Mouse (Mus musculus): ENCODE measurements around the gene Rab4a. TPM values are rescaled to one million over a fixed set of nuclear protein-coding genes. Genes with fewer than 3 reads are reported as not detected.

Gene Rab4a
- polyA plus RNA-seq, 1 experiment from 2014 or later: 50.8 TPM

DNA sequence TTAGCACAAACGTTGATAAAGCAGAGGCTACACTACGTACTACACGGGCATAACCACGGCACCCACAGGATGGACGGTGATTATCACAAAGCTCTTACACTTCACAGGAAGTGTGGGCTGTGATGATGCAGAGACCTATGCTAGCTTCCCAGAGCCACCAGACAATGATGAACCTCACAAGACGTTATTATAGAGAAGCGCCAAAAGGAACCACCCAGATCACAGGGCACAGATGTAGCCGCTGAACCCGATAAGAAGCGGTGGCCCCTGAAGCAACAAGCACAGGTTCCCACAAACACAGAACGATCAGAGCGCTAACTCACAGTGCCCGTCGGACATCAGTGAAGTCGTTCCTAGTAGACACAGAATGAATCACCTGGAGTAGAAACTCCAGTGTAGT lies 7.9 kb upstream of the Rab4a start:
- Histone ChIP-seq H3K36me3 (ENCODE audit: insufficient read depth, low read length) (no peaks in the 10 kb centered on the region), H3K4me1 (ENCODE audit: insufficient read depth, low read length) (peaks cover 7% of the 10 kb centered on the region), H3K27ac (ENCODE audit: low read length) (no peak overlapping the region), H3K9ac (replicated peaks; ENCODE audit: low read length) (no peak overlapping the region), H3K27me3 (ENCODE audit: insufficient read depth, low read length) (no peaks in the 10 kb centered on the region), H3K9me3 (ENCODE audit: low read length) (no peaks in the 10 kb centered on the region), H3K4me2 (replicated peaks; ENCODE audit: low read depth, low read length) (no peak overlapping the region), H3K4me3 (ENCODE audit: low read length) (no peak overlapping the region)
- no peak for ATAC-seq (ENCODE audit: low FRiP score, low TSS enrichment)
- WGBS: 86% methylated on average over 15 of the region's 15 CpGs

GRCm38 (mm10) chr8:123799434-123799833 lies 6.4 kb upstream of the Rab4a start:
- ATAC-seq (ENCODE audit: low FRiP score, low TSS enrichment): no peak
- Histone ChIP-seq H3K4me3 (ENCODE audit: low read length) (no peak overlapping the region), H3K27me3 (ENCODE audit: insufficient read depth, low read length) (no peaks in the 10 kb centered on the region), H3K9ac (replicated peaks; ENCODE audit: low read length) (no peak overlapping the region), H3K4me2 (replicated peaks; ENCODE audit: low read depth, low read length) (no peak overlapping the region), H3K4me1 (ENCODE audit: insufficient read depth, low read length) (0 out of 2 replicates have a peak, but pooled peaks cover 2% of the 10 kb centered on the region), H3K27ac (ENCODE audit: low read length) (no peak overlapping the region), H3K36me3 (ENCODE audit: insufficient read depth, low read length) (no peaks in the 10 kb centered on the region), H3K9me3 (ENCODE audit: low read length) (no peaks in the 10 kb centered on the region)
- WGBS: 65% methylated on average over 6 of the region's 6 CpGs

- WGBS: 37% methylated on average over 3 of the region's 3 CpGs
- Histone ChIP-seq H3K27me3 (ENCODE audit: insufficient read depth, low read length) (no peaks in the 10 kb centered on the region), H3K36me3 (ENCODE audit: insufficient read depth, low read length) (no peaks in the 10 kb centered on the region), H3K4me1 (ENCODE audit: insufficient read depth, low read length) (0 out of 2 replicates have a peak, but pooled peaks cover 2% of the 10 kb centered on the region), H3K4me3 (ENCODE audit: low read length) (no peak overlapping the region), H3K4me2 (replicated peaks; ENCODE audit: low read depth, low read length) (no peak overlapping the region), H3K27ac (ENCODE audit: low read length) (no peak overlapping the region), H3K9ac (replicated peaks; ENCODE audit: low read length) (no peak overlapping the region), H3K9me3 (ENCODE audit: low read length) (no peaks in the 10 kb centered on the region)
- ATAC-seq (ENCODE audit: low FRiP score, low TSS enrichment): no peak
Measured at GRCm38 (mm10) chr8:123799885-123800284, 5.9 kb upstream of the Rab4a start.

DNA sequence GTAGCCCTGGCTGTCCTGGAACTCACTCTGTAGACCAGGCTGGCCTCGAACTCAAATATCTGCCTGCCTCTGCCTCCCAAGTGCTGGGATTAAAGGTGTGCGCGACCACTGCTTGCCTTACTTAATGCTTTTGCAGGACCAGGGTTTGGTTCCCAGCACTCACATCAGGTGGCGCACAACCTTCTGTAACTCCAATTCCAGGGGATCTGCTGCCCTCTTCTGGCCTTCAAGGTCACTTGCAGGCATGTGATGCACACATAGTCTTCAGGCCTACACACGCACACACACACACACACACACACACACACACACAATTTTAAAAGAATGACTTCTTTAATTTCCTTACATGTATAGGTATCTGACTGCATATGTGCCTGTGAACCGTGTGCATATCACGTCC lies 4.9 kb upstream of the Rab4a start:
- no peak overlapping the region for H3K4me3 ChIP-seq (ENCODE audit: low read length)
- no peak overlapping the region for H3K9ac ChIP-seq (replicated peaks; ENCODE audit: low read length)
- H3K4me1 ChIP-seq (ENCODE audit: insufficient read depth, low read length): peaks cover 9% of the 10 kb centered on the region; the same call in 1 of the 2 replicates
- no peak overlapping the region for H3K4me2 ChIP-seq (replicated peaks; ENCODE audit: low read depth, low read length)
- H3K9me3 ChIP-seq (ENCODE audit: low read length): no peaks in the 10 kb centered on the region
- H3K27me3 ChIP-seq (ENCODE audit: insufficient read depth, low read length): no peaks in the 10 kb centered on the region
- H3K36me3 ChIP-seq (ENCODE audit: insufficient read depth, low read length): no peaks in the 10 kb centered on the region
- ATAC-seq (ENCODE audit: low FRiP score, low TSS enrichment): no peak
- 92% methylated on average over 7 of the region's 7 CpGs for WGBS
- H3K27ac ChIP-seq (ENCODE audit: low read length): no peak overlapping the region

DNA sequence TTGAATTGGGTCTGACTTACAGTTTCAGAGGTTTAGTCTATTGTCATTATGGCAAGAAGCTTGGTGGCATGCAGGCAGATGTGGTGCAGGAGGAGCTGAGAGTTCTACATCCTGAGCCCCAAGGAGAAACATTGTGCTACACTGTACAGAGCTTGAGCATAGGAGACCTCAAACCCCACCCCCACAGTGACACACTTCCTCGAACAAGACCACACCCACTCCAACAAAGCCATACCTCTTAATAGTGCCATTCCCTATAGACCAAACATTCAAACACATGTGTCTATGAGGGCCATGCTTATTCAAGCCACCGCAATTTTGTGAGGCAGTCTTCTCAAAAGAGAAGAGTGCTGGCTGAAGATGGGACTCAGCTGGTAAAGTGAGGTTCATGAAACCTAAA lies 4.2 kb upstream of the Rab4a start:
- H3K4me2 ChIP-seq (replicated peaks; ENCODE audit: low read depth, low read length): no peak overlapping the region
- no peak overlapping the region for H3K27ac ChIP-seq (ENCODE audit: low read length)
- H3K36me3 ChIP-seq (ENCODE audit: insufficient read depth, low read length): no peaks in the 10 kb centered on the region
- H3K9ac ChIP-seq (replicated peaks; ENCODE audit: low read length): no peak overlapping the region
- no peak for ATAC-seq (ENCODE audit: low FRiP score, low TSS enrichment)
- no peaks in the 10 kb centered on the region for H3K9me3 ChIP-seq (ENCODE audit: low read length)
- H3K27me3 ChIP-seq (ENCODE audit: insufficient read depth, low read length): no peaks in the 10 kb centered on the region
- no peak overlapping the region for H3K4me3 ChIP-seq (ENCODE audit: low read length)
- WGBS: 80% methylated on average over 2 of the region's 2 CpGs
- H3K4me1 ChIP-seq (ENCODE audit: insufficient read depth, low read length): peaks cover 12% of the 10 kb centered on the region

DNA sequence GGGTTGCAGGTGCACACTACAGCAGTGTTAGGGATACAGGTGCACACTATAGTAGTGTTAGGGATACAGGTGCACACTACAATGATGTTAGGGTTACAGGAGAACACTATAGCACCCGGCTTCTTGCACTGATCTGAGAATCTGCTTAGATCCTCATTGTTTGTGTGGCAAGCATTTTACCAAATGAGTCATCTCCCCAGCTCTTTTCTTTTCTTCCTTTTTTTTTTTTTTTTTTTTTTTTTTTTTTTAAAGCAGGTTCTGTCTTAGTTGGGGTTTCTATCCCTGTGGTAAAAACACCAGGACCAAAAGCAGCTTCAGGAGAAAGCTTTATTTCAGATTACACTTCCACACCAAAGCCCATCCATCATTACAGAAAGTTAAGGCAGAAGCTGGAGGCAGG lies 2.1 kb upstream of the Rab4a start:
- H3K4me3 ChIP-seq (ENCODE audit: low read length): no peak overlapping the region
- H3K9ac ChIP-seq (replicated peaks; ENCODE audit: low read length): no peak overlapping the region
- no peak overlapping the region for H3K4me2 ChIP-seq (replicated peaks; ENCODE audit: low read depth, low read length)
- no peak for ATAC-seq (ENCODE audit: low FRiP score, low TSS enrichment)
- no peaks in the 10 kb centered on the region for H3K9me3 ChIP-seq (ENCODE audit: low read length)
- peaks cover 25% of the 10 kb centered on the region for H3K4me1 ChIP-seq (ENCODE audit: insufficient read depth, low read length)
- H3K27ac ChIP-seq (ENCODE audit: low read length): no peak overlapping the region
- no peaks in the 10 kb centered on the region for H3K27me3 ChIP-seq (ENCODE audit: insufficient read depth, low read length)
- no peaks in the 10 kb centered on the region for H3K36me3 ChIP-seq (ENCODE audit: insufficient read depth, low read length)
- 82% methylated on average over 1 of the region's 1 CpGs for WGBS

- Histone ChIP-seq H3K9me3 (ENCODE audit: low read length) (no peaks in the 10 kb centered on the region), H3K27me3 (ENCODE audit: insufficient read depth, low read length) (no peaks in the 10 kb centered on the region), H3K27ac (ENCODE audit: low read length) (no peak overlapping the region), H3K9ac (replicated peaks; ENCODE audit: low read length) (no peak overlapping the region), H3K36me3 (ENCODE audit: insufficient read depth, low read length) (no peaks in the 10 kb centered on the region), H3K4me1 (ENCODE audit: insufficient read depth, low read length) (peaks cover 25% of the 10 kb centered on the region), H3K4me2 (replicated peaks; ENCODE audit: low read depth, low read length) (no peak overlapping the region), H3K4me3 (ENCODE audit: low read length) (no peak overlapping the region)
- WGBS: 80% methylated on average over 7 of the region's 7 CpGs
- no peak for ATAC-seq (ENCODE audit: low FRiP score, low TSS enrichment)
Measured at GRCm38 (mm10) chr8:123804586-123804985, 1.2 kb upstream of the Rab4a start.

DNA sequence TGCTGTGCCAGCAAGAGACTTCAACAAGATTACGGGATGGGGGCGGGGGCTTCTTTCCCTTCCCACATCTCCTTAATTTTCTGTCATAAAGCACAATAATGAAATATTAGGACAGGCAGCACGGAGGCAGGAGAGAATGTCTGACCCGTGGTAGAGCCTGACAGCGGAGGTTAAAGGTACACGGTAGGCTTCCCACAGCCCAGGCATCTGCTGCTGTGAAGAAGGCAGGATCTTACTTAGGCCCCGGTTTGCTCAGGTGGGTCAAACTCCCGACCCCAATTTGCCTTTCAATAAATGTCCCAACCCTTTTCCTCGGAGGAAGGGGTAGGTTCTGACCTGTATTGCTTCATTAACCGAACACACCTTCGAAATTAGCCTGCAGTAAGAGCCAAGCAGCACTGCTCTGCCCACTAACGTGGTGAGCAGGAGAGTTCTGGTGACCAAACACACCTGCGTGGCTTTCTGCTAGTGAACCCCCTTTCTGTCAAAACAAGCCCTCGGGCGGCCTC lies 522 bp upstream of the Rab4a start:
- Histone ChIP-seq H3K9me3 (ENCODE audit: low read length) (no peaks in the 10 kb centered on the region), H3K27me3 (ENCODE audit: insufficient read depth, low read length) (no peaks in the 10 kb centered on the region), H3K36me3 (ENCODE audit: insufficient read depth, low read length) (no peaks in the 10 kb centered on the region), H3K4me1 (ENCODE audit: insufficient read depth, low read length) (peaks cover 25% of the 10 kb centered on the region), H3K4me3 (ENCODE audit: low read length) (peak overlapping the region; percentile 98), H3K4me2 (replicated peaks; ENCODE audit: low read depth, low read length) (peak overlapping the region; percentile 92), H3K27ac (ENCODE audit: low read length) (peak overlapping the region; percentile 50; the same call in 1 of the 2 replicates), H3K9ac (replicated peaks; ENCODE audit: low read length) (peak overlapping the region; percentile 90)
- WGBS: 19% methylated on average over 15 of the region's 15 CpGs
- ATAC-seq (ENCODE audit: low FRiP score, low TSS enrichment): no peak; the same call in 1 of the 2 replicates

- Histone ChIP-seq H3K27me3 (ENCODE audit: insufficient read depth, low read length) (no peaks in the 10 kb centered on the region), H3K4me2 (replicated peaks; ENCODE audit: low read depth, low read length) (peak overlapping the region; percentile 92), H3K27ac (ENCODE audit: low read length) (peak overlapping the region; percentile 80), H3K9me3 (ENCODE audit: low read length) (no peaks in the 10 kb centered on the region), H3K4me1 (ENCODE audit: insufficient read depth, low read length) (peaks cover 25% of the 10 kb centered on the region), H3K36me3 (ENCODE audit: insufficient read depth, low read length) (no peaks in the 10 kb centered on the region), H3K9ac (replicated peaks; ENCODE audit: low read length) (peak overlapping the region; percentile 90), H3K4me3 (ENCODE audit: low read length) (peak overlapping the region; percentile 98)
- ATAC-seq (ENCODE audit: low FRiP score, low TSS enrichment): no peak
- WGBS: 3% methylated on average over 12 of the region's 12 CpGs
Measured at GRCm38 (mm10) chr8:123806374-123806935, 670 bp downstream of the Rab4a start.

DNA sequence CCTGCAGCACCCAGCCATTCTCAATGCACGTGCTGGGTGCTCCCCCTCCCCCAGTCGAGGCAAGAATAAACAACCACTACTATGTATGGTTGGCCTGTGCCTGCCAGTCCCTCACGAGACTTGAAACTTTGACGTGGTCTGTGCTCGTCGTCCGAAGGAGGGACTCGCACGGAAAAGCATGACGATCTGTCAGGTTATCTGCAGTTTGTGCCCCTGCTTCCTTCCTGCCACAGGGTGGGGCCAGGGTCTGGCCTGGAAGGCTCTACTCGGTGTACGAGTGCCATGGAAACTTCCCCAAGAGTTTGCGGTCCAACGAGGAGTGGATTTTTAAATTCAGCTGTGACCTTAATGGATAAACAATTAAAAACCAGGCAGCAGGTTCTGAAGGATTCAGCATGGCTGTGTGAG lies 1.2 kb downstream of the Rab4a start:
- Histone ChIP-seq H3K4me3 (ENCODE audit: low read length) (peak overlapping the region; percentile 98), H3K4me1 (ENCODE audit: insufficient read depth, low read length) (peaks cover 25% of the 10 kb centered on the region), H3K4me2 (replicated peaks; ENCODE audit: low read depth, low read length) (peak overlapping the region; percentile 92), H3K36me3 (ENCODE audit: insufficient read depth, low read length) (no peaks in the 10 kb centered on the region), H3K27me3 (ENCODE audit: insufficient read depth, low read length) (no peaks in the 10 kb centered on the region), H3K9ac (replicated peaks; ENCODE audit: low read length) (peak overlapping the region; percentile 43), H3K27ac (ENCODE audit: low read length) (peak overlapping the region; percentile 80; the same call in 1 of the 2 replicates), H3K9me3 (ENCODE audit: low read length) (no peaks in the 10 kb centered on the region)
- WGBS: 7% methylated on average over 14 of the region's 14 CpGs
- peak; percentile 47 for ATAC-seq (ENCODE audit: low FRiP score, low TSS enrichment)
